Mouse (Mus musculus) midbrain, embryonic 12.5 days (tissue): ENCODE data around the gene Lim2. TPM values are rescaled to one million over a fixed set of nuclear protein-coding genes. Genes with fewer than 3 reads are reported as not detected.
A peak's percentile ranks its signal among the peaks of the same experiment; 100 is the strongest.

Experiments
- ATAC-seq: fragments of 200-750 bp; cut with Nextera tagmentation; 2 replicates; pipeline ENCODE4 v1.8.0; 2017; ENCODE audit warnings: low read depth, moderate TSS enrichment, moderate library complexity; ENCODE audit not compliant: low FRiP score
- H3K27ac ChIP-seq: fragments of 300-500 bp; sonication (generic); replicated peaks from 2 replicates; pipeline ENCODE4 v1.5.1; 2016; ENCODE audit warnings: mild to moderate bottlenecking
- H3K27me3 ChIP-seq: fragments of 300-500 bp; sonication (generic); 2 replicates; pipeline ENCODE4 v1.6.1; 2016; ENCODE audit warnings: mild to moderate bottlenecking
- H3K36me3 ChIP-seq: fragments of 300-500 bp; sonication (generic); 2 replicates; pipeline ENCODE4 v1.6.1; 2016
- H3K4me1 ChIP-seq: fragments of 300-500 bp; sonication (generic); 2 replicates; pipeline ENCODE4 v1.6.1; 2016
- H3K4me2 ChIP-seq: fragments of 300-500 bp; sonication (generic); replicated peaks from 2 replicates; pipeline ENCODE4 v1.6.1; 2016; ENCODE audit warnings: mild to moderate bottlenecking, moderate library complexity
- H3K4me3 ChIP-seq: fragments of 300-500 bp; sonication (generic); 2 replicates; pipeline ENCODE4 v1.5.1; 2016; ENCODE audit warnings: mild to moderate bottlenecking
- H3K9ac ChIP-seq: fragments of 300-500 bp; sonication (generic); replicated peaks from 2 replicates; pipeline ENCODE4 v1.6.1; 2016; ENCODE audit warnings: mild to moderate bottlenecking, moderate library complexity
- H3K9me3 ChIP-seq: fragments of 300-500 bp; sonication (generic); 2 replicates; pipeline ENCODE4 v1.6.1; 2016; ENCODE audit warnings: mild to moderate bottlenecking
- WGBS: fragments of 180-500 bp; shearing (Covaris S2); methylation state at CpG from one replicate; pipeline ENCODE4 v1.1.7; 2016; 5-methylcytosine and 5-hydroxymethylcytosine counted together
- polyA plus RNA-seq: library from polyadenylated mRNA; unstranded; fragments of >200 nt; fragmentation: Nextera tagmentation; extraction: Ambion mirVana; gene quantifications from 2 replicates; pipeline ENCODE4 v1.2.1, GENCODE M21; 2016

The Lim2 gene
- polyA plus RNA-seq, 1 experiment from 2014 or later = not detected

GRCm38 (mm10) chr7:43448246-43448645, 20.8 kb downstream of the Lim2 start:
- H3K27ac ChIP-seq = no peak overlapping the region
- H3K36me3 ChIP-seq = peaks cover 8% of the 10 kb centered on the region
- no peaks in the 10 kb centered on the region for H3K9me3 ChIP-seq
- 85% methylated on average over 2 of the region's 3 CpGs for WGBS
- H3K27me3 ChIP-seq = no peaks in the 10 kb centered on the region
- ATAC-seq = no peak
- peaks cover 11% of the 10 kb centered on the region for H3K4me1 ChIP-seq
- no peak overlapping the region for H3K9ac ChIP-seq
- H3K4me2 ChIP-seq = no peak overlapping the region
- H3K4me3 ChIP-seq = no peak overlapping the region

GRCm38 (mm10) chr7:43449811-43450210, 22.3 kb downstream of the Lim2 start:
- H3K4me1 ChIP-seq = peaks cover 4% of the 10 kb centered on the region
- H3K36me3 ChIP-seq = peaks cover 22% of the 10 kb centered on the region
- H3K4me3 ChIP-seq = no peak overlapping the region
- no peaks in the 10 kb centered on the region for H3K27me3 ChIP-seq
- 95% methylated on average over 2 of the region's 2 CpGs for WGBS
- H3K27ac ChIP-seq = no peak overlapping the region
- no peaks in the 10 kb centered on the region for H3K9me3 ChIP-seq
- no peak overlapping the region for H3K4me2 ChIP-seq
- no peak overlapping the region for H3K9ac ChIP-seq
- no peak for ATAC-seq

- H3K27ac ChIP-seq = no peak overlapping the region
- no peaks in the 10 kb centered on the region for H3K9me3 ChIP-seq
- no peak overlapping the region for H3K9ac ChIP-seq
- 95% methylated on average over 11 of the region's 11 CpGs for WGBS
- no peak overlapping the region for H3K4me3 ChIP-seq
- no peak overlapping the region for H3K4me2 ChIP-seq
- H3K27me3 ChIP-seq = no peaks in the 10 kb centered on the region
- no peaks in the 10 kb centered on the region for H3K4me1 ChIP-seq
- ATAC-seq = no peak; the same call in 1 of the 2 replicates
- peaks cover 38% of the 10 kb centered on the region for H3K36me3 ChIP-seq
These were observed 24.3 kb downstream of the Lim2 start for GRCm38 (mm10) chr7:43451726-43452125.

GRCm38 (mm10) chr7:43452609-43453008, 25.1 kb downstream of the Lim2 start:
- Histone ChIP-seq H3K27ac (no peak overlapping the region), H3K4me1 (no peaks in the 10 kb centered on the region), H3K4me2 (no peak overlapping the region), H3K9ac (no peak overlapping the region), H3K4me3 (no peak overlapping the region), H3K36me3 (peaks cover 47% of the 10 kb centered on the region), H3K9me3 (no peaks in the 10 kb centered on the region), H3K27me3 (no peaks in the 10 kb centered on the region)
- 38% methylated on average over 4 of the region's 4 CpGs for WGBS
- no peak for ATAC-seq

- Histone ChIP-seq H3K4me1 (no peaks in the 10 kb centered on the region), H3K4me2 (no peak overlapping the region), H3K9ac (no peak overlapping the region), H3K27me3 (no peaks in the 10 kb centered on the region), H3K36me3 (peaks cover 51% of the 10 kb centered on the region), H3K9me3 (no peaks in the 10 kb centered on the region), H3K27ac (no peak overlapping the region), H3K4me3 (no peak overlapping the region)
- 93% methylated on average over 14 of the region's 14 CpGs for WGBS
- no peak for ATAC-seq
These were observed 26.3 kb downstream of the Lim2 start for GRCm38 (mm10) chr7:43453599-43454355.

- Histone ChIP-seq H3K27ac (no peak overlapping the region), H3K36me3 (peaks cover 51% of the 10 kb centered on the region), H3K4me2 (no peak overlapping the region), H3K9me3 (no peaks in the 10 kb centered on the region), H3K4me3 (no peak overlapping the region), H3K27me3 (no peaks in the 10 kb centered on the region), H3K4me1 (no peaks in the 10 kb centered on the region), H3K9ac (no peak overlapping the region)
- ATAC-seq = no peak
- 87% methylated on average over 6 of the region's 6 CpGs for WGBS
These were observed 26.9 kb downstream of the Lim2 start for GRCm38 (mm10) chr7:43454371-43454770.

- Histone ChIP-seq H3K27me3 (peaks cover 37% of the 10 kb centered on the region), H3K27ac (no peak within 1 kb of the TSS), H3K4me1 (peaks cover 14% of the 10 kb centered on the region), H3K36me3 (0 out of 2 replicates have a peak, but pooled peaks cover 1% of the 10 kb centered on the region), H3K9me3 (no peaks in the 10 kb centered on the region), H3K4me2 (no peak within 1 kb of the TSS), H3K4me3 (no peak within 1 kb of the TSS), H3K9ac (no peak within 1 kb of the TSS)
- 71% methylated on average over 4 of the region's 4 CpGs for WGBS
- no peak for ATAC-seq
These were observed 35.4 kb downstream of the Lim2 start, which contains the start of gene Vsig10l for GRCm38 (mm10) chr7:43462851-43463250. Gene Vsig10l, plus strand, starts transcription at chr7:43463151.

- Histone ChIP-seq H3K4me1 (peaks cover 14% of the 10 kb centered on the region), H3K27ac (no peak overlapping the region), H3K9ac (no peak overlapping the region), H3K4me3 (no peak overlapping the region), H3K4me2 (no peak overlapping the region), H3K36me3 (no peaks in the 10 kb centered on the region), H3K27me3 (peaks cover 40% of the 10 kb centered on the region), H3K9me3 (no peaks in the 10 kb centered on the region)
- ATAC-seq = no peak
- 87% methylated on average over 7 of the region's 7 CpGs for WGBS
These were observed 36.5 kb downstream of the Lim2 start for GRCm38 (mm10) chr7:43463976-43464375.

- H3K4me2 ChIP-seq = peak overlapping the region; percentile 71
- no peaks in the 10 kb centered on the region for H3K9me3 ChIP-seq
- peak overlapping the region; percentile 50 for H3K4me3 ChIP-seq
- 11% methylated on average over 35 of the region's 35 CpGs for WGBS
- peaks cover 40% of the 10 kb centered on the region for H3K27me3 ChIP-seq
- peak overlapping the region; percentile 26; the same call in 1 of the 2 replicates for H3K27ac ChIP-seq
- H3K36me3 ChIP-seq = no peaks in the 10 kb centered on the region
- H3K4me1 ChIP-seq = peaks cover 14% of the 10 kb centered on the region
- H3K9ac ChIP-seq = peak overlapping the region; percentile 52
- ATAC-seq = peak; percentile 25; the same call in 1 of the 2 replicates
These were observed 37.4 kb downstream of the Lim2 start for GRCm38 (mm10) chr7:43464864-43465343.

GRCm38 (mm10) chr7:43465344-43466098, 38.1 kb downstream of the Lim2 start:
- Histone ChIP-seq H3K27ac (peak overlapping the region; percentile 26; the same call in 1 of the 2 replicates), H3K4me2 (peak overlapping the region; percentile 71), H3K9ac (peak overlapping the region; percentile 52), H3K4me1 (peaks cover 14% of the 10 kb centered on the region), H3K27me3 (peaks cover 40% of the 10 kb centered on the region), H3K36me3 (no peaks in the 10 kb centered on the region), H3K4me3 (peak overlapping the region; percentile 50), H3K9me3 (no peaks in the 10 kb centered on the region)
- WGBS = under 1% methylated on average over 33 of the region's 33 CpGs
- ATAC-seq = peak; percentile 87

GRCm38 (mm10) chr7:43466099-43466694, 38.7 kb downstream of the Lim2 start:
- H3K27ac ChIP-seq = no peak overlapping the region
- H3K9me3 ChIP-seq = no peaks in the 10 kb centered on the region
- peaks cover 14% of the 10 kb centered on the region for H3K4me1 ChIP-seq
- peak; percentile 55 for ATAC-seq
- peaks cover 40% of the 10 kb centered on the region for H3K27me3 ChIP-seq
- peak overlapping the region; percentile 71 for H3K4me2 ChIP-seq
- peak overlapping the region; percentile 43 for H3K9ac ChIP-seq
- no peaks in the 10 kb centered on the region for H3K36me3 ChIP-seq
- 2% methylated on average over 33 of the region's 33 CpGs for WGBS
- peak overlapping the region; percentile 50 for H3K4me3 ChIP-seq

- no peaks in the 10 kb centered on the region; the same call in 1 of the 2 replicates for H3K36me3 ChIP-seq
- H3K27me3 ChIP-seq = peaks cover 24% of the 10 kb centered on the region
- H3K9ac ChIP-seq = no peak overlapping the region
- WGBS = 35% methylated on average over 8 of the region's 8 CpGs
- no peak overlapping the region for H3K27ac ChIP-seq
- H3K4me1 ChIP-seq = peaks cover 12% of the 10 kb centered on the region
- no peak overlapping the region for H3K4me2 ChIP-seq
- no peak overlapping the region for H3K4me3 ChIP-seq
- ATAC-seq = no peak
- no peaks in the 10 kb centered on the region for H3K9me3 ChIP-seq
These were observed 42.9 kb downstream of the Lim2 start for GRCm38 (mm10) chr7:43470373-43470772.
